Comparison of ENCODE assay signal across 16 mouse cellular contexts in genomic region chr10:19913806-19914205, GRCm38 (mm10).
"Had no signal": no experiment of that assay in that cellular context is flagged by ENCODE, and none has a peak within 500 bp of the region (broad histone marks: within the 10 kb centered on the region; RNA-seq: fewer than 3 reads in every experiment).

No protein-coding gene starts in this region.

- H3K4me3 ChIP-seq: kidney, embryonic 15.5 days; left cerebral cortex, adult 2 months; limb, embryonic 15.5 days; liver, embryonic 13.5 days; midbrain, embryonic 13.5 days; myocyte; neural tube, embryonic 15.5 days had no signal

- H3K9ac ChIP-seq: kidney, embryonic 15.5 days; limb, embryonic 15.5 days; liver, embryonic 13.5 days; midbrain, embryonic 13.5 days; neural tube, embryonic 15.5 days had no signal

- H3K27ac ChIP-seq: kidney, embryonic 15.5 days; left cerebral cortex, adult 2 months; limb, embryonic 15.5 days; liver, embryonic 13.5 days; midbrain, embryonic 13.5 days; neural tube, embryonic 15.5 days; stomach, postnatal 0 days had no signal

- H3K4me2 ChIP-seq: kidney, embryonic 15.5 days; limb, embryonic 15.5 days; liver, embryonic 13.5 days; midbrain, embryonic 13.5 days; neural tube, embryonic 15.5 days had no signal

- H3K4me1 ChIP-seq: kidney, embryonic 15.5 days; limb, embryonic 15.5 days; liver, embryonic 13.5 days; midbrain, embryonic 13.5 days; neural tube, embryonic 15.5 days had no signal

- DNase-seq: kidney, adult 2 months; kidney, postnatal 14 days; liver, embryonic 13.5 days; lung, adult 2 months; lung, postnatal 4 days; right cerebral cortex, postnatal 4 days; thymus, postnatal 25 days had no signal

- H3K27me3 ChIP-seq: limb, embryonic 15.5 days; liver, embryonic 13.5 days; neural tube, embryonic 15.5 days had no signal

- H3K36me3 ChIP-seq: kidney, embryonic 15.5 days; limb, embryonic 15.5 days; liver, embryonic 13.5 days; midbrain, embryonic 13.5 days; neural tube, embryonic 15.5 days had no signal

- H3K9me3 ChIP-seq: kidney, embryonic 15.5 days; limb, embryonic 15.5 days; liver, embryonic 13.5 days; midbrain, embryonic 13.5 days; neural tube, embryonic 15.5 days had no signal

- ATAC-seq: intestine, embryonic 16.5 days; lung, postnatal 0 days; midbrain, embryonic 13.5 days had no signal
